Mouse (Mus musculus) embryo, embryonic 10.5 days (tissue): ENCODE measurements around the gene Vamp8.

Experiments used
- DNase-seq: peaks from one replicate; pipeline ENCODE4 v3.0.0-alpha.2; 2015; ENCODE audit warnings: low spot score

Vamp8 gene

GRCm38 (mm10) chr6:72405356-72405755, 14.9 kb upstream of the Vamp8 start:
- no peak for DNase-seq

DNA sequence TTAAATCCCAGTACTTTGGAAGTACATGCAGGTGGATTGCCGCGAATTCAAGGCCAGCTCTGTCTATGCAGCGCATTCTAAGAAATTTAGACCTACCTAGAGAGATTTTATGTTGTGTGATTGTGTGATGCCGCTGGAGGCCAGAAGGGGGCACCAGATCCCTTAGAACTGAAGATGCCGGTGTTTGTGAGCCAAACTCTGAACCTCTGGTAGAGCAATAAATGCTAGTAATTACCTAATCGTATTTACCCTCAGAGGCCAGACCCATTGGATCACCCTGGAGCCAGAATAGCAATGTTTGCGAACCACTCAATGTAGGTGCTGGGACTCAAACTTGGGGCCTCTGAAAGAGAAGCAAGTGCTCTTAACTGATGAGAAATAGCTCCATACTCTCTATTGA, 11.4 kb upstream of the Vamp8 start:
- DNase-seq, result peak; percentile 85

DNA sequence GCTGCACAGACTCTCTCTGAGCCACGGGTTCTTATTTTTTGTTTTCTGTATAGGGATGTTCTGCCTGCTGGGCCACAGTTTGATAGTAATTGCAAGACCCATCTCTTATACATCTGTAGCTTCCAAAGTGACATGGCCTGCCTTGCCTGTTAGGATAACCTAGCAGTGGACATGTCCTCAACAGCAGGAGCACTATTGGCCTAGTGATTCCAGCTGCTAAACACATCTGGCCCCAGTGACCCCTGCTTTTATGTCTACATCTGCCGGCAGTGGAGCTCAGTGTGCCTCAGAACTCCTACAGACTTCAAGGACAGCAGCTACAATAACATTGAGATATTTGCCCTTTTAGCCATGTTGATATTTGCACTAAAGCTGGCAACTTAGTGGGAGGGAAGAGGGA, 9.5 kb upstream of the Vamp8 start:
- DNase-seq, result peak; percentile 46

GRCm38 (mm10) chr6:72396837-72397251, 6.3 kb upstream of the Vamp8 start:
- DNase-seq, result no peak

GRCm38 (mm10) chr6:72392341-72392740, 1.8 kb upstream of the Vamp8 start:
- DNase-seq, result no peak

GRCm38 (mm10) chr6:72390795-72391521, 455 bp upstream of the Vamp8 start:
- peak; percentile 75 for DNase-seq

GRCm38 (mm10) chr6:72389471-72389940, 997 bp downstream of the Vamp8 start:
- no peak for DNase-seq

- no peak for DNase-seq
Observed at GRCm38 (mm10) chr6:72388791-72389329, 1.6 kb downstream of the Vamp8 start.

DNA sequence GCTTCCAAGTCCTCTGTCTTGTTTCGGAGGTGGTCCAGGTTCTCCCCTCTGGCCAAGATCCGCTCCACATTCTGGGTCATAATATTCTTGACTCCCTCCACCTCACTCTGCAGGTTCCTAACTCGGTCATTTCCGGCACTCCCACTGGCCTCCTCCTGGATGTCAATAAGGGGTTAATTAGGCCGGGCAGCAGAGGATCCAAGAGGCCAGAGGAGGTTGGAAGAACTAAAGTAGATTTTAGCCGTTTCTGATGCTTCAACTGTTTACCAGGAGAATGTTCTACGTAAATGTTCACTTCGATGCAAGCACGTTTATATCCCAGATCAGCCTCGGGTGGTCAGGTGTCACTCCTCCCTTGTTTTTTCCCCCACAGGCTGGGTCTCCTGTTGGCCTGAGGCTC, 2.2 kb downstream of the Vamp8 start:
- no peak for DNase-seq

DNA sequence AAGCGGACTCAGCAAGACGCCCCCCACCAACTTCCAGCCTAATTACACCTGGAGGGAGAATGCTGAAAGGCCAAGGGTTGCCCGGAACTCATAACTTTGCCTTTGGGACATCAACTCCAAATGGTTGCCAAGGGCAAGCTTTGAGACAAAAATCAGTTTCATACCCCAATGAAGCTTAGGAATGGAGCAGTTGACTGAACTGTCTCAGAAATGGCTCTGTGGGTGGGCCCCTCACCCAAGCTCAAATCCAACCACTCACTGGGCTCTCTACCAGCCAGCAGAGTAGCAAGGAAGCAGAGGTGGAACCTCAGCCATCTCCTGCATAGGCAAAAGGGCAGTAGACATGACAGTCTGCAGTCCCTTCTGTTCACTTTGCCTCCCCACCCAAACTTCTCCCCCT, 2.7 kb downstream of the Vamp8 start:
- DNase-seq, result no peak

DNA sequence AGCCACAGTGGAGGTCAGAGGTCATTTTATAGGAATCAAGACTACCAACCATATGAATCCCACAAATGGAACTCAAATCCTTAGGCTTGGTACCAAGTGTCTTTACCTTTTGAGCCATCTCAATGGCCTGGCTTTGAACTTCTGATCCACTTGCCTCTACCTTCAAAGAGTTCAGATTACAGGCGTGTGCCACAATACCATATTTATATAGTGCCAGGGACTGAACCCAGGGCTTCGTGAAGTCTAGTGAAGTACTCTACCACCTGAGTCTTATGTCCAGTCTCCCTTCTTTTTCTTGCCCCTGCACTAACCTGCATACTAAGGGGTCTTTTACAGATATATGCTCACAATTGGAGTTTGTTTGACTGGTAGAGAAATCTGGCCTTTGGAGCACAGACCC, 3.9 kb downstream of the Vamp8 start:
- no peak for DNase-seq

DNA sequence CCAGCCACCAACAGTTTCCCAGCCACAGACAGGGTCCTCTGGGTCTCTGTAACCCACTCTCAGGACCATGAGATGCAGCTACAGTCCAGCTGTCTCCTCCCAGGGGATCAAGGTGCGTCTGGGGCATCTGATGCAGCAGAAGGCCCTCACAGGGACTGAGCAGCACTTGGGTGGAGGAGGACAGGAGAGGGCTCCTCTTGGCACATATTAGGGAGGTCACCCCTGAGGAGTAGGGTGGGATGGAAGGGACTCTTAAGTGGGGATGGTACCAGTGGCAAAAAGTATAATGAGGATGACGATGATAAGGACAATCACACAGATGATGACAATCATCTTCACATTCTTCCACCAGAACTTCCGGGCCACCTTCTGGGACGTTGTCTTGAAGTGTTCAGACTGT, 5.2 kb downstream of the Vamp8 start:
- DNase-seq, result no peak

DNA sequence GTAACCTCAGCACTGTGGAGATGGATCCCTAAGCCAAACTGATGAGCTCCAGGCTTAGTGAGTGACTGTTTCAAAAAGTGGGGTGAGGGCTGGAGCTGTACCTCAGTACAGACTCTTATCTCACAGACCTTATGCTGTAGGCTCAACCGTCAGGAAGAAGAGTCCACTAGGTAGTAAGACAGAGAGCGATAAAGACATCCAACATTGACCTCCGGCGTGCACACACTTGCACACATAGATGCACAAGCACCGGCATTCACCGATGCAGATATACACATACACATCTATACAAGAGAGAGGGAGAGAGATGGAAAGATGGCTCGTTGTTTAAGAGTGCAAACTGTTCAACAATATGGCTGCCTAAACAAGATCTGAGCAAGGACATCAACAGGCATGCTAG, 6.6 kb downstream of the Vamp8 start:
- DNase-seq, result no peak

- DNase-seq, result no peak
Observed at GRCm38 (mm10) chr6:72383142-72383820, 7.2 kb downstream of the Vamp8 start.

GRCm38 (mm10) chr6:72382494-72382893, 8.0 kb downstream of the Vamp8 start:
- DNase-seq, result no peak

DNA sequence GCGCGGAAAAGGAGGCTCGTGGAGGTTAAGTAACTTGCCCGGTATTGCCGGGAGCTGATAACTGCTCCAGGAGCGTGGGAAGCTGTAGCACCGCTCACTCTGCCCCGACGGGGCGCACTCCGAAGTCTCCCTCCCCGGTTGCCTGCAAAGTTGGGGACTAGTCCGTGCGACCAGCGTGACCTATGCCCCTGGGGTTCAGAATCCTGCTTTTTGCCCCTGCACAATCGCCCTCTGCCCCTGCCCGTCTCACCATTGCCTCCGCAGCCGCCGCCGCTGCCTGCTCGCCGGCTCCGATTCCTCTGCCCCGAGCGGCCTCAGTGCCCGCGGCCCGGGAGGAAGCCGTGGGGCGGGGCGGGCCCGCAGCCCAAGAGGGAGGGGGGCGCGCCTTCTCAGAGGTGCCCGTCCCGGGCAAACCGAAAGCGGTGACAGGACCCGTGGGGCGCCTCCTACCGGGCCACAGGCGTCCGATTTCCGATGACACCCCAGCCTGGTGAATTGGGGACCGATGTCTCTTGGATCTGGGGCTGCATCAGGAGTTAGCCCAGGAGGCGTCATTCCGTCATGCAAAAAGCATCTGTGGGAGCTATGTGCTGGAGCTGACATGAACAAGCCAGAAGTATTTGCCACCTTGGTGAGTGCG, 10.3 kb downstream of the Vamp8 start, which contains the start of gene Vamp5:
TSS of gene Vamp5 (minus strand) at position 338 of the 640 bp plus-strand sequence.
- peak; percentile 57 for DNase-seq

DNA sequence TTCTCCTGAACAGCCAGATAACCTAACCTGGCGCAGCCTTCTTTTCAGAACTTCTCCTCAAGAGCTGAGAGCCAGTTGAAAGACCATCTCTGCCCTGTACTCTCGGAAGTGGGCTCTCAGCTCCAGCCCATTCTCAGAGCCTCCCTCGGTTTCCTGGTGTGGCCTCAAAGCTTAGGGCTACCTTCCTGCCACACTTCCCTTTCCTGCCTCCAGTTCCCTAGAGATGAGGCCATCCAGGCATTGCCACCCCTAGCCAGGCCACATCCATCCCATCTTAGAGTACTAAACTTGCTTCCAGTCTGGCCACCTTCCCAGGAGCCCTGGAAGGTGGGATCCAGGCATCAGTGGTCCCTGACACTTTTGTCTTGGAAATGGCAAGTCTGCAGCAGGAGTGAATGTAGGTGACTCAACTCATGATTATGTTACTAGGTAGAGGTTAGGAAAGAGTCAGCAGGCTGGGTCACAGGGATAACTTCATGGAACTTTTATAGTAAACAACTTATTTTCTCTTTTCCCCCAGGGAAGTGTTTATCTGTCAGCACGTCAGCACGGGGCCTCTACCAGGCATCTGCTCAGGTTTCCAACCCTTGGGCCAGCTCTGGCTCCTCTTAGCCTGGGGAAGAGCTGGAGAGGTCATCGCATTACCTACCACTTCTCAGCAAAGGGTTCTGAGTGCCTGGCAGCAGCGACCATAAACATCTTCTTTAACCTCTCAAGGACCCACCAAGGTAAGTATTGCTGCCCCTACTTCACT, 10.9 kb downstream of the Vamp8 start:
- DNase-seq, result no peak

DNA sequence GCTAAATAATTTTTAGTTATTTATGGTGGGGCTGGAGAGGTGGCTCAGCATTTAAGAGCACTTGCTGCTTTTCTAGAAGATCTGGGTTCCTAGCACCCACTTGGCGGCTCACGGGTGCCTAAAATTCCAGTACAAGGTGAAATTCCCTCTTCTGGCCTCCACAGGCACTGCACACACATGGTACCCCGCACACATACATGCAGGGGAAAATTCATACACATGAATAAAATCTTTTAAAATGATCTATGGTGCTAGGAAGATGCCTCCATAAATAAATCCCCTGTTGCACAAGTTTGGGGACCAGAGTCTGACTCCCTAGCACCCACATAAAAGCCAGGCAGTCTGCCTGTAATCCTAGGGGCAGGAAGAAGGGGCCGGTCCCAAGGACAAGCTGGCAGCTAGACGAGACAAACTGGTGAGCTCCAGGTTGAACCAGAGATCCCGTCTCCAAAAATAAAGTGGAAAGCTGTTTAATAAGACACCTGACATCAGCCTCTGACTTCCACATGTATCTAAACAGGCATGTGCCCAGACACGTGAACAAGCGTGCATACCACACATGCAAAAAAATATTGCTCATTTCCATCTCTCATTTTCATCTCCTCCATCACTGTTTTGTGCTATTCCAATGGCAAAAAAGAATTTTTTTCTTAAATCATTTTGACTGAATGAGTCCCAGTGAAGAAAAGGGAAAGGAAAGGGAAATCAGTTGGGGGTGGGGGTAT, 11.8 kb downstream of the Vamp8 start:
- DNase-seq, result no peak

DNA sequence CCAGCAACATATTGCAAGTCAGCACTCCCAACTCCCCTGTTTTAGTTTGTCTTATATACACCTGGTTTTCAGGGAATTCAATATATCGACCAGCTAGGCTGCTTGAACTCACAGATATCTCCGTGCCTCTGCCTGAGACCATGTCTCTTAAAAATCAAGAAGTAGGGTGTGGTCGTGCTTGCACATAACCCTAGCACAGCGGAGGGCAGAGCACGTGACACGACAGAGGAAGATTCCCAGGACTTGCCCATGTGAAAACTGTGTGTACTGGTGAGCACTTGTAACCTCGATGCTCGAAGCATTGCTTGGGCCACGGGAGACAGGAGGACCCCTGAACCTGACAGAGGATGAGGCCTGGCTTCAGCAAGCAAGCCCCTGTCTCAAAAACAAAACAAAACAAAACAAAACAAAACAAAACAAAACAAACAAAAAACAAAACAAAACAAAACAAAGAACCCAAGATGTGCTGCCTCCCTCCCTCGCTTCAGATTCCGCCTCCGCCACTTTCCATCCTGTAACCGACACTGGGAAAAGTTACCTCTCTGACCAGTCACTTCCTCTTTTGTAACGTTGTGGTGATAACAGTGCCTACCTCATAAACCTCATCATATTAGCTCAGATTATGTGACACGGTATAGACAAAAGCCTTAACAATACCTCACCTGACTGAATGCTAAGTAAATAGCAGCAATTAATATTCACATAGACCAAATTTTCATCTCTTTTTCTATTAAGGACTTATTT, 15.5 kb downstream of the Vamp8 start:
- DNase-seq, result no peak

GRCm38 (mm10) chr6:72374206-72374605, 16.3 kb downstream of the Vamp8 start:
- no peak for DNase-seq

- DNase-seq, result no peak
Observed at GRCm38 (mm10) chr6:72373184-72373583, 17.3 kb downstream of the Vamp8 start.
